Mouse (Mus musculus) MEL (cell line): ENCODE data around the gene Chkb. TPM values are rescaled to one million over a fixed set of nuclear protein-coding genes. Genes with fewer than 3 reads are reported as not detected.

Experiments used
- DNase-seq: peaks from one replicate; pipeline ENCODE4 v3.0.0; 2011; ENCODE audit warnings: low read depth, low spot score
- H3K27ac ChIP-seq: 2 replicates; pipeline ENCODE4 v1.5.1; 2012; ENCODE audit warnings: low read depth, mild to moderate bottlenecking, control low read depth, low read length, moderate library complexity; ENCODE audit not compliant: control insufficient read depth
- H3K27me3 ChIP-seq, 2 experiments: fragments of 150-350 bp in 1 of 2; sonication (generic) in 1 of 2; 2 replicates each; pipeline ENCODE4 v1.6.1; 2012; ENCODE audit warnings: low read length in 2 of 2, mild to moderate bottlenecking in 2 of 2, improper control_type of control experiment in 1 of 2, moderate library complexity in 1 of 2; ENCODE audit not compliant: insufficient read depth in 2 of 2, control insufficient read depth in 1 of 2
- H3K36me3 ChIP-seq, 2 experiments: 2 replicates each; pipeline ENCODE4 v1.6.1; 2012 to 2014; ENCODE audit warnings: low read length in 2 of 2, improper control_type of control experiment in 1 of 2, inconsistent platforms in 1 of 2, mild to moderate bottlenecking in 1 of 2; ENCODE audit not compliant: insufficient read depth in 2 of 2, control insufficient read depth in 1 of 2
- H3K4me1 ChIP-seq, 2 experiments: fragments of 150-350 bp in 1 of 2; sonication (generic) in 1 of 2; 2 replicates each; pipeline ENCODE4 v1.6.1; 2012; ENCODE audit warnings: low read length in 2 of 2, improper control_type of control experiment in 1 of 2, mild to moderate bottlenecking in 1 of 2; ENCODE audit not compliant: insufficient read depth in 2 of 2, control insufficient read depth in 1 of 2
- H3K4me3 ChIP-seq, 2 experiments: fragments of 150-350 bp in 1 of 2; sonication (generic) in 1 of 2; 2 replicates each; pipeline ENCODE4 v1.5.1; 2012; ENCODE audit warnings: low read depth in 2 of 2, low read length in 2 of 2, mild to moderate bottlenecking in 2 of 2, moderate library complexity in 2 of 2, control low read depth in 1 of 2, improper control_type of control experiment in 1 of 2; ENCODE audit not compliant: control insufficient read depth in 1 of 2, insufficient read depth in 1 of 2
- H3K79me2 ChIP-seq: 2 replicates; pipeline ENCODE4 v1.6.1; 2012; ENCODE audit warnings: mild to moderate bottlenecking, low read length, moderate library complexity; ENCODE audit not compliant: control insufficient read depth, poor library complexity, insufficient read depth
- H3K9ac ChIP-seq: 2 replicates; pipeline ENCODE4 v1.6.1; 2012; ENCODE audit warnings: low read depth, mild to moderate bottlenecking, control low read depth, low read length, moderate library complexity; ENCODE audit not compliant: control insufficient read depth, poor library complexity, severe bottlenecking
- H3K9me3 ChIP-seq: fragments of 150-350 bp; sonication (generic); replicated peaks from 2 replicates; pipeline ENCODE4 v1.6.1; 2012; ENCODE audit warnings: mild to moderate bottlenecking, low read length, improper control_type of control experiment, moderate library complexity; ENCODE audit not compliant: insufficient read depth
- BHLHE40 ChIP-seq: IDR thresholded peaks from 2 replicates; pipeline ENCODE4 v1.6.1; 2012; ENCODE audit warnings: low read depth, mild to moderate bottlenecking, inconsistent platforms, low read length, improper control_type of control experiment, borderline replicate concordance
- CHD2 ChIP-seq: IDR thresholded peaks from 2 replicates; pipeline ENCODE4 v1.6.1; 2011; ENCODE audit warnings: low read length, improper control_type of control experiment
- E2F4 ChIP-seq: IDR thresholded peaks from 2 replicates; pipeline ENCODE4 v1.6.1; 2011; ENCODE audit warnings: low read depth, low read length, improper control_type of control experiment, borderline replicate concordance
- ELF1 ChIP-seq: IDR thresholded peaks from 2 replicates; pipeline ENCODE4 v1.6.1; 2014; ENCODE audit warnings: low read depth, mild to moderate bottlenecking, inconsistent platforms, low read length, improper control_type of control experiment, moderate library complexity
- EP300 ChIP-seq, 2 experiments: IDR thresholded peaks; 2 replicates each; pipeline ENCODE4 v1.6.1; 2011; ENCODE audit warnings: improper control_type of control experiment in 2 of 2, low read length in 2 of 2, low read depth in 1 of 2, mild to moderate bottlenecking in 1 of 2
- GABPA ChIP-seq: IDR thresholded peaks from 2 replicates; pipeline ENCODE4 v1.6.1; 2012; ENCODE audit warnings: low read depth, mild to moderate bottlenecking, inconsistent platforms, low read length, improper control_type of control experiment, moderate library complexity
- HCFC1 ChIP-seq: IDR thresholded peaks from 2 replicates; pipeline ENCODE4 v1.6.1; 2012; ENCODE audit warnings: low read depth, mild to moderate bottlenecking, inconsistent platforms, low read length, improper control_type of control experiment, moderate library complexity
- KAT2A ChIP-seq: conservative IDR thresholded peaks from 2 replicates; pipeline ENCODE4 v1.6.1; 2012; ENCODE audit warnings: low read depth, low read length, improper control_type of control experiment, inconsistent platforms
- MAFK ChIP-seq: IDR thresholded peaks from 2 replicates; pipeline ENCODE4 v1.6.1; 2011; ENCODE audit warnings: low read depth, mild to moderate bottlenecking, low read length, improper control_type of control experiment, borderline replicate concordance
- MXI1 ChIP-seq: IDR thresholded peaks from 2 replicates; pipeline ENCODE4 v1.6.1; 2011; ENCODE audit warnings: mild to moderate bottlenecking, low read depth, low read length, improper control_type of control experiment
- MYC ChIP-seq: IDR thresholded peaks from 2 replicates; pipeline ENCODE4 v1.6.1; 2011; ENCODE audit warnings: low read depth, mild to moderate bottlenecking, low read length, improper control_type of control experiment, moderate library complexity
- POLR2A ChIP-seq, 2 experiments: IDR thresholded peaks; 2 replicates each; pipeline ENCODE4 v1.6.1; 2011 to 2012; ENCODE audit warnings: low read length in 2 of 2, mild to moderate bottlenecking in 2 of 2, control low read depth in 1 of 2, improper control_type of control experiment in 1 of 2, low read depth in 1 of 2, moderate library complexity in 1 of 2; ENCODE audit not compliant: control insufficient read depth in 1 of 2, insufficient read depth in 1 of 2, poor library complexity in 1 of 2
- POLR2AphosphoS2 ChIP-seq: IDR thresholded peaks from 2 replicates; pipeline ENCODE4 v1.6.1; 2011; ENCODE audit warnings: low read length, improper control_type of control experiment
- RAD21 ChIP-seq: IDR thresholded peaks from 2 replicates; pipeline ENCODE4 v1.6.1; 2011; ENCODE audit warnings: mild to moderate bottlenecking, low read depth, low read length, improper control_type of control experiment
- TAL1 ChIP-seq: IDR thresholded peaks from 2 replicates; pipeline ENCODE4 v1.6.1; 2012; ENCODE audit warnings: mild to moderate bottlenecking, inconsistent platforms, low read length, moderate library complexity, mixed read lengths
- UBTF ChIP-seq: IDR thresholded peaks from 2 replicates; pipeline ENCODE4 v1.6.1; 2012; ENCODE audit warnings: low read depth, mild to moderate bottlenecking, inconsistent platforms, low read length, improper control_type of control experiment, moderate library complexity, borderline replicate concordance; ENCODE audit not compliant: insufficient read depth
- USF2 ChIP-seq, 2 experiments: IDR thresholded peaks; 2 replicates each; pipeline ENCODE4 v1.6.1; 2011 to 2012; ENCODE audit warnings: improper control_type of control experiment in 2 of 2, low read length in 2 of 2, borderline replicate concordance in 1 of 2, inconsistent platforms in 1 of 2, low read depth in 1 of 2, mild to moderate bottlenecking in 1 of 2; ENCODE audit not compliant: insufficient read depth in 1 of 2
- ZC3H11A ChIP-seq: IDR thresholded peaks from 2 replicates; pipeline ENCODE4 v1.6.1; 2012; ENCODE audit warnings: low read depth, mild to moderate bottlenecking, inconsistent platforms, low read length, improper control_type of control experiment
- ZKSCAN1 ChIP-seq: IDR thresholded peaks from 2 replicates; pipeline ENCODE4 v1.6.1; 2012; ENCODE audit warnings: low read depth, mild to moderate bottlenecking, inconsistent platforms, low read length, improper control_type of control experiment, moderate library complexity
- ZMIZ1 ChIP-seq: IDR thresholded peaks from 2 replicates; pipeline ENCODE4 v1.6.1; 2012; ENCODE audit warnings: low read depth, mild to moderate bottlenecking, inconsistent platforms, low read length, improper control_type of control experiment, moderate library complexity
- polyA plus RNA-seq, 2 experiments: library from polyadenylated mRNA; stranded (reverse) in 1 of 2; unstranded in 1 of 2; fragments of >175 nt in 1 of 2; fragments of >200 nt in 1 of 2; gene quantifications; 2 replicates each; pipeline versions ENCODE4 v1.2.1 to v1.2.4; 2012; ENCODE audit warnings: low replicate concordance in 2 of 2, low read depth in 1 of 2; ENCODE audit not compliant: insufficient read length in 2 of 2, insufficient read depth in 1 of 2, missing spikeins in 1 of 2
- total RNA-seq: library from RNA; depleted of rRNA; stranded (reverse); fragments of 300-350 nt; gene quantifications from 2 replicates; pipeline ENCODE4 v1.2.3, GENCODE M21; 2012

Gene Chkb
- total and polyA plus RNA-seq, 3 experiments = 19.3 to 51.3 TPM; not detected in 1

- TF ChIP-seq ELF1 (no peak), HCFC1 (no peak), ZC3H11A (no peak), POLR2A (IDR thresholded peaks at IDR 0.05; ENCODE audit: control insufficient read depth in 1 of 2, insufficient read depth in 1 of 2, low read depth in 1 of 2, low read length in 2 of 2, poor library complexity in 1 of 2) (no peak), RAD21 (no peak), POLR2AphosphoS2 (no peak)
- Histone ChIP-seq H3K9me3 (no peaks in the 10 kb centered on the region), H3K9ac (no peak overlapping the region), H3K27me3 (no peaks in the 10 kb centered on the region), H3K27ac (no peak overlapping the region), H3K4me3 (no peak overlapping the region), H3K36me3 (no peaks in the 10 kb centered on the region), H3K4me1 (peaks cover 0 to 9% of the 10 kb centered on the region in 2 experiments; a peak in 2 of 4 replicates), H3K79me2 (no peaks in the 10 kb centered on the region; the same call in 1 of the 2 replicates)
- DNase-seq = no peak
Observed at GRCm38 (mm10) chr15:89473921-89474320, 44.2 kb upstream of the Chkb start.

- TF ChIP-seq CHD2 (no peak), ZC3H11A (no peak), GABPA (no peak), E2F4 (no peak), MAFK (no peak), RAD21 (no peak), EP300 (IDR thresholded peaks at IDR 0.05; ENCODE audit: low read depth in 1 of 2, low read length in 2 of 2) (no peak), KAT2A (no peak)
- no peak overlapping the region for H3K9ac ChIP-seq
- H3K27ac ChIP-seq = no peak overlapping the region
- H3K9me3 ChIP-seq = no peaks in the 10 kb centered on the region
- H3K79me2 ChIP-seq = no peaks in the 10 kb centered on the region; the same call in 1 of the 2 replicates
- no peak overlapping the region for H3K4me3 ChIP-seq
- no peaks in the 10 kb centered on the region for H3K27me3 ChIP-seq
- H3K4me1 ChIP-seq = peaks cover 0 to 9% of the 10 kb centered on the region in 2 experiments; a peak in 2 of 4 replicates
- no peak for DNase-seq
- H3K36me3 ChIP-seq = no peaks in the 10 kb centered on the region
Observed at GRCm38 (mm10) chr15:89473370-89473769, 43.7 kb upstream of the Chkb start.

- H3K4me1 ChIP-seq = peaks cover 0 to 6% of the 10 kb centered on the region in 2 experiments; a peak in 1 of 4 replicates
Observed at GRCm38 (mm10) chr15:89471476-89471875, 41.8 kb upstream of the Chkb start.

More at GRCm38 (mm10) chr15:89471476-89471875, 41.8 kb upstream of the Chkb start:
- Histone ChIP-seq H3K4me3 (no peak overlapping the region), H3K9ac (no peak overlapping the region), H3K79me2 (no peaks in the 10 kb centered on the region; the same call in 1 of the 2 replicates)
- TF ChIP-seq ZMIZ1 = no peak
- TF ChIP-seq UBTF = no peak
- TF ChIP-seq BHLHE40 = no peak
- no peak for TF ChIP-seq MYC
- TF ChIP-seq MXI1 = no peak
- no peak for TF ChIP-seq ZKSCAN1
- no peak for TF ChIP-seq TAL1
- TF ChIP-seq RAD21 = no peak
- no peak for TF ChIP-seq USF2 (IDR thresholded peaks at IDR 0.05; ENCODE audit: borderline replicate concordance in 1 of 2, insufficient read depth in 1 of 2, low read depth in 1 of 2, low read length in 2 of 2)
- no peak for TF ChIP-seq E2F4
- no peak for TF ChIP-seq POLR2A (IDR thresholded peaks at IDR 0.05; ENCODE audit: control insufficient read depth in 1 of 2, insufficient read depth in 1 of 2, low read depth in 1 of 2, low read length in 2 of 2, poor library complexity in 1 of 2)
- TF ChIP-seq, all 39 proteins: peak for 0
- Histone ChIP-seq H3K36me3 (no peaks in the 10 kb centered on the region), H3K27ac (no peak overlapping the region), H3K9me3 (no peaks in the 10 kb centered on the region), H3K27me3 (no peaks in the 10 kb centered on the region; a peak in 1 of 4 replicates)
- no peak for DNase-seq
